Mouse (Mus musculus): ENCODE data around the gene Hectd3. TPM values are rescaled to one million over a fixed set of nuclear protein-coding genes. Genes with fewer than 3 reads are reported as not detected.

The Hectd3 gene
- polyA plus RNA-seq, 1 experiment from 2014 or later: 9.4 TPM

DNA sequence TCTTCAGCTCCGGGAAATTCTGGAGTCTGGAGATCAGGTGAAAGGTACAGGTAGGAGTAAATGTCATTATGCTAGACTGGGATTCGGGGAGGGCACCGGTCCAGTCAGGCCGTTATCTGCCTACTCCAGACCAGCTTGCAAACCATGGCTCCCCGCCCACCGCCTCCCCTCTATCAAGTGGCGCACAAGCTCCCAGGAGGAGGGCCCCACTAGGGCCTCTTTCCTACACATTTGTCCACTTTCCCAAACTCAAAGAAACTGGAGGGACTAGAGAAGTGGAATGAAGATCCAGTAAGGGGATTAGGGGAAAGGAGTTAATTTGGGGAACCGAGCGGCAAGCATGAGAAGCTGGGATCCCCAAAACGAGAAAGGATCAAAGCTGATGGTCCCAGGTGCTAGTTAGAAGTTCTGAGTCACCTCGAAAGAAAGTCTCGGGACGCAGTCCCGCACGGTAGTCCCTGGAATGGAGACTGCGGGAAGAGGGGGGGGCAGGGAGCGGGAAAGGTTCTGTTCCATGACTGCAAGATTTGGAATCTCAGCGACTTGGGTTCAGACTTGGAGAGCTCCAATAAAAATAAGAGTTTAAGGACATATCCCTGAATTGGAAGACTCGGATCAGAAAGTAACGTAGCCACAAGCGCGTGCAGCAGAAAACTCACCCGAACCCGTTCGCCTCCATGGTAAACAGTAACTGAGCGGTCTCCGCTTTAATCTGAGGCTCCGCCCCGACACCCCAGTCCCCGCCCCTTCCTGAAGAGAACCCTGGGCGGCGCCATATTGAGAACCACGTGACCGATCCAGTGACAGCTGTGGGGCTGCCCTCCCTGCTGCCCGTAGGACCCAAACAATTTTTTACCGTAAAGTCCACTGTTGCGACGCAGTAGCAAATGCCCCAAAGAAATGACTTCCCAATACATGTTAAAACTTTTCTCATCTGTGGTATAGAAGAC lies 1.2 kb upstream of the Hectd3 start, which contains the start of gene Urod:
Gene Urod, minus strand, starts transcription at position 742 of the 950 bp plus-strand sequence.
- Histone ChIP-seq H3K9me3 (ENCODE audit: control insufficient read depth, low read length) (no peaks in the 10 kb centered on the region), H3K4me3 (ENCODE audit: low read depth, low read length) (peak within 1 kb of the TSS; percentile 90), H3K27me3 (ENCODE audit: control insufficient read depth, insufficient read depth, low read length) (no peaks in the 10 kb centered on the region), H3K9ac (ENCODE audit: low read length) (peak within 1 kb of the TSS; percentile 76), H3K27ac (ENCODE audit: low read depth, low read length) (peak within 1 kb of the TSS; percentile 57), H3K4me1 (ENCODE audit: control insufficient read depth, insufficient read depth, low read length) (peaks cover 19% of the 10 kb centered on the region), H3K36me3 (ENCODE audit: control insufficient read depth, insufficient read depth, low read length) (no peaks in the 10 kb centered on the region; the same call in 1 of the 2 replicates), H3K4me2 (peak within 1 kb of the TSS; percentile 99)
- ATAC-seq (ENCODE audit: low FRiP score) (peak; percentile 91), DNase-seq (ENCODE audit: low spot score, missing footprints) (peak; percentile 99)
- 2% methylated on average over 38 of the region's 38 CpGs for WGBS

DNA sequence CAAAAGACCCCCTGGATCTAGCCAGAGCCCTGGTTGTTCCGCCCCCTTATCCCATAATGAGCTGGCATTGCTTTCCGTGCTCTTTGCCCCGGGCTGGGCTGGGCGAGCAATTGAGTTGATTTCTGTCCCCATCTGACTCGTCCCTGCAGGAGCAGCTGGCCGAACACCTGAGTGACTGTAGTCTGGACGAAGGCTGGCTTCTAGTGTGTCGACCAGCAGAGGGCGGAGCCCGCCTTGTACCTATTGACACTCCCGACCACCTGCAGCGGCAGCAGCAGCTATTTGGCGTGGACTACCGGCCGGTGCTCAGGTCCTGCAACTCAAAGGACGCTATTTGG lies 650 bp downstream of the Hectd3 start:
- ATAC-seq (ENCODE audit: low FRiP score) (no peak), DNase-seq (ENCODE audit: low spot score, missing footprints) (peak; percentile 89)
- no peaks in the 10 kb centered on the region for H3K36me3 ChIP-seq (ENCODE audit: control insufficient read depth, insufficient read depth, low read length)
- no peaks in the 10 kb centered on the region for H3K9me3 ChIP-seq (ENCODE audit: control insufficient read depth, low read length)
- no peaks in the 10 kb centered on the region for H3K27me3 ChIP-seq (ENCODE audit: control insufficient read depth, insufficient read depth, low read length)
- H3K9ac ChIP-seq (ENCODE audit: low read length): peak overlapping the region; percentile 76
- under 1% methylated on average over 16 of the region's 16 CpGs for WGBS
- H3K4me3 ChIP-seq (ENCODE audit: low read depth, low read length): peak overlapping the region; percentile 90
- H3K27ac ChIP-seq (ENCODE audit: low read depth, low read length): peak overlapping the region; percentile 57; the same call in 1 of the 2 replicates
- H3K4me2 ChIP-seq: peak overlapping the region; percentile 99
- H3K4me1 ChIP-seq (ENCODE audit: control insufficient read depth, insufficient read depth, low read length): peaks cover 19% of the 10 kb centered on the region

DNA sequence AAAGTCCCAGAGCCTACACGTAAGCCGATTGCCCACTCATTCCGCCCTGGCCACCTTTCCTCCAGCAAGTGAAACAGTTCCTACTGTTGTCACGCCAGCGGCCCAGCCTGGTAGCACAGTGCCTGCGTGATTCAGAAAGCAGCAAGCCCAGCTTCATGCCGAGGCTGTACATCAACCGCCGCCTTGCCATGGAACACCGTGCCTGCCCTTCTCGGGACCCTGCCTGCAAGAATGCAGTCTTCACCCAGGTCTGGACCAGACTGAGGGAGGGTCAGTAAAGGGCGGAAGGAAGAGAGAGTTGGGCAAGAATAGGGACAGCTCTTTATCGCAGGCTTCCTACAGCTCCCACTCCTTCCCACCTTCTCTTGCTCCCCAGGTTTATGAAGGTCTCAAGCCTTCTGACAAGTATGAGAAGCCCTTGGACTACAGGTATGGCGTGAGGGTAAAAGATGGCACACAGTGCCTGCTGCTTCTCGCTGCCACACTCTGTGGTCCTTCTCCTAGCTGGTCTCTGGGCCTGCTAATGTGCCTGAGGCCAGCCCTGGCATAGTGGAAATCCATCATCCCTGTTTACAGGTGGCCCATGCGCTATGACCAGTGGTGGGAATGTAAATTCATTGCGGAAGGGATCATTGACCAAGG lies 4.5 kb downstream of the Hectd3 start:
- Histone ChIP-seq H3K4me1 (ENCODE audit: control insufficient read depth, insufficient read depth, low read length) (peaks cover 12% of the 10 kb centered on the region), H3K9me3 (ENCODE audit: control insufficient read depth, low read length) (no peaks in the 10 kb centered on the region), H3K27me3 (ENCODE audit: control insufficient read depth, insufficient read depth, low read length) (no peaks in the 10 kb centered on the region; the same call in 1 of the 2 replicates), H3K4me3 (ENCODE audit: low read depth, low read length) (no peak overlapping the region), H3K9ac (ENCODE audit: low read length) (no peak overlapping the region), H3K27ac (ENCODE audit: low read depth, low read length) (no peak overlapping the region), H3K36me3 (ENCODE audit: control insufficient read depth, insufficient read depth, low read length) (no peaks in the 10 kb centered on the region), H3K4me2 (no peak overlapping the region)
- DNase-seq (ENCODE audit: low spot score, missing footprints) (peak; percentile 59), ATAC-seq (ENCODE audit: low FRiP score) (no peak)
- WGBS: 91% methylated on average over 17 of the region's 17 CpGs

DNA sequence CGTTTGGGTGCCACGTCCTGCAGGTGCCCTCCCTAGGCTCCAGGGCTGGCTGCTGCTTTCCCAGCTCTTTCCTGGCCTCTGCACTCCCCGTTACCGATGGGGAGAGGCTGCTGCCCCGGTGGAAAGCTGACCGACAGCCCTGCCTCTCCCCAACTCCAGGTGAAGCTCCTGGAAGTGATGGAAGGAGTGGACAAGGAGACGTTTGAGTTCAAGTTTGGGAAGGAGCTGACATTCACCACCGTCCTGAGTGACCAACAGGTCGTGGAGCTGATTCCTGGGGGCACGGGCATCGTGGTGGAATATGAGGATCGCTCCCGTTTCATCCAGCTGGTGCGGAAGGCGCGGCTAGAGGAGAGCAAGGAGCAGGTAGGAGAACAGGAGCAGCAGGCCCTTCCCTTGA lies 6.8 kb downstream of the Hectd3 start:
- no peak overlapping the region for H3K9ac ChIP-seq (ENCODE audit: low read length)
- H3K27me3 ChIP-seq (ENCODE audit: control insufficient read depth, insufficient read depth, low read length): no peaks in the 10 kb centered on the region; the same call in 1 of the 2 replicates
- 0 out of 2 replicates have a peak, but pooled peaks cover 3% of the 10 kb centered on the region for H3K4me1 ChIP-seq (ENCODE audit: control insufficient read depth, insufficient read depth, low read length)
- H3K9me3 ChIP-seq (ENCODE audit: control insufficient read depth, low read length): no peaks in the 10 kb centered on the region
- no peak overlapping the region for H3K27ac ChIP-seq (ENCODE audit: low read depth, low read length)
- H3K4me2 ChIP-seq: no peak overlapping the region
- ATAC-seq (ENCODE audit: low FRiP score): no peak
- H3K36me3 ChIP-seq (ENCODE audit: control insufficient read depth, insufficient read depth, low read length): no peaks in the 10 kb centered on the region
- DNase-seq (ENCODE audit: low spot score, missing footprints): no peak
- no peak overlapping the region for H3K4me3 ChIP-seq (ENCODE audit: low read depth, low read length)
- WGBS: 90% methylated on average over 16 of the region's 16 CpGs

DNA sequence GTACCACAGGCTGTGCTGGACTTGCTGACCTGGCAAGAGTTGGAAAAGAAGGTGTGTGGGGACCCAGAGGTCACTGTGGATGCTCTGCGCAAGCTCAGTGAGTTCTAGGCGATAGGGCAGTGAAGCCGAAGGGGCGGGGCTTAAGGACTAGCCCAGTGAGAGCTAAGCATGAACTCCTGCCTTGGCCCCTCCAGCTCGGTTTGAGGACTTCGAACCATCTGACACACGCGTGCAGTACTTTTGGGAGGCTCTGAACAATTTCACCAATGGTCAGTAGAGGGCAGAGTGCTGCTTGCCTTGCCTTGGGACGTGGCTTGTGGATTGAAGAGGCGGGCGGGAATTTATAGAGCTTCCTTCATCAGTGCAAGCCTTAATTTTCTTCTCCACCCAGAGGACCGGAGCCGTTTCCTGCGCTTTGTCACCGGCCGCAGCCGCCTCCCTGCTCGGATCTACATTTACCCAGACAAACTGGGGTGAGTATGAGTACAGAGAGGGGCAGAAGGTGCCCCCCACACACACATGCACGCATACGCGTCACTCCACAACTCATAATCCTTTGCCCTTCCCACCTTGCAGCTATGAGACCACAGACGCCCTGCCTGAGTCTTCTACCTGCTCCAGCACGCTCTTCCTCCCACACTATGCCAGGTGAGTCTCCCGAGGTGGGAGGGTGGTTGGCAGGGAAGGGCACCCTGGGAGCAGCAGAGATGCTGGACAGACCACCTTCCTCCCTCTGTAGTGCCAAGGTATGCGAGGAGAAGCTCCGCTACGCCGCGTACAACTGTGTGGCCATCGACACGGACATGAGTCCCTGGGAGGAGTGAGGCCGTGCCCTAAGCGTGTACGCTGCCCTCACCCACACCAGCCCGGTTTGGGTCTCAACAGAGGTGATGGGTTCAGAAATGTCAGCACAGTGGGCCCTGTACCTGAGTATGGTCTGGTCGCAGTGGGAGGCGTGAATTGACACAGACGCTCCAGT lies 7.7 kb downstream of the Hectd3 start:
- 56% methylated on average over 38 of the region's 38 CpGs for WGBS
- no peak overlapping the region for H3K4me3 ChIP-seq (ENCODE audit: low read depth, low read length)
- H3K27ac ChIP-seq (ENCODE audit: low read depth, low read length): no peak overlapping the region
- H3K27me3 ChIP-seq (ENCODE audit: control insufficient read depth, insufficient read depth, low read length): no peaks in the 10 kb centered on the region; the same call in 1 of the 2 replicates
- DNase-seq (ENCODE audit: low spot score, missing footprints) (peak; percentile 95), ATAC-seq (ENCODE audit: low FRiP score) (peak; percentile 74)
- no peak overlapping the region for H3K9ac ChIP-seq (ENCODE audit: low read length)
- 0 out of 2 replicates have a peak, but pooled peaks cover 3% of the 10 kb centered on the region for H3K4me1 ChIP-seq (ENCODE audit: control insufficient read depth, insufficient read depth, low read length)
- H3K4me2 ChIP-seq: no peak overlapping the region
- H3K36me3 ChIP-seq (ENCODE audit: control insufficient read depth, insufficient read depth, low read length): no peaks in the 10 kb centered on the region
- H3K9me3 ChIP-seq (ENCODE audit: control insufficient read depth, low read length): no peaks in the 10 kb centered on the region

DNA sequence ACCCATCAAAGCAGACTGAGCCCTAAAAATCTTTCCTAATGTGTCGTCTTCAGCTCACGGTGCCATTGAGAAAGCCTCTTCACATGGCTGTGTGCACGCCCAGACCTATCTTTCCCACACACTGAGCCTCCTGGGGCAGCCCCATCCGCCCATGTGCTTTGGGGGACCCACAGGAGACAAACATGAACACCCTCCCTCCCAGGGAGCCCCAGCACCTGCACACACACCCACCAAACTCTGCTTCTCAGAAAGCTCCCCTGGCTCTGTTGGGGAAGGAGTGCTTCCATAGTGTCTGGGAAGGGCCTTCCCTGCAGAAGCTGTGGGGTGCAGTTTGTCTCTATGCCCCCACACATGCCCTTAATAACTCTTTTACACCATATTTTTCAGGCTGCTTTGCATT lies 9.5 kb downstream of the Hectd3 start:
- no peaks in the 10 kb centered on the region for H3K9me3 ChIP-seq (ENCODE audit: control insufficient read depth, low read length)
- no peak overlapping the region for H3K9ac ChIP-seq (ENCODE audit: low read length)
- no peak overlapping the region for H3K4me3 ChIP-seq (ENCODE audit: low read depth, low read length)
- no peak overlapping the region for H3K27ac ChIP-seq (ENCODE audit: low read depth, low read length)
- H3K36me3 ChIP-seq (ENCODE audit: control insufficient read depth, insufficient read depth, low read length): no peaks in the 10 kb centered on the region
- DNase-seq (ENCODE audit: low spot score, missing footprints) (no peak), ATAC-seq (ENCODE audit: low FRiP score) (no peak)
- H3K4me1 ChIP-seq (ENCODE audit: control insufficient read depth, insufficient read depth, low read length): 0 out of 2 replicates have a peak, but pooled peaks cover 3% of the 10 kb centered on the region
- 92% methylated on average over 4 of the region's 4 CpGs for WGBS
- H3K4me2 ChIP-seq: no peak overlapping the region
- no peaks in the 10 kb centered on the region; the same call in 1 of the 2 replicates for H3K27me3 ChIP-seq (ENCODE audit: control insufficient read depth, insufficient read depth, low read length)

DNA sequence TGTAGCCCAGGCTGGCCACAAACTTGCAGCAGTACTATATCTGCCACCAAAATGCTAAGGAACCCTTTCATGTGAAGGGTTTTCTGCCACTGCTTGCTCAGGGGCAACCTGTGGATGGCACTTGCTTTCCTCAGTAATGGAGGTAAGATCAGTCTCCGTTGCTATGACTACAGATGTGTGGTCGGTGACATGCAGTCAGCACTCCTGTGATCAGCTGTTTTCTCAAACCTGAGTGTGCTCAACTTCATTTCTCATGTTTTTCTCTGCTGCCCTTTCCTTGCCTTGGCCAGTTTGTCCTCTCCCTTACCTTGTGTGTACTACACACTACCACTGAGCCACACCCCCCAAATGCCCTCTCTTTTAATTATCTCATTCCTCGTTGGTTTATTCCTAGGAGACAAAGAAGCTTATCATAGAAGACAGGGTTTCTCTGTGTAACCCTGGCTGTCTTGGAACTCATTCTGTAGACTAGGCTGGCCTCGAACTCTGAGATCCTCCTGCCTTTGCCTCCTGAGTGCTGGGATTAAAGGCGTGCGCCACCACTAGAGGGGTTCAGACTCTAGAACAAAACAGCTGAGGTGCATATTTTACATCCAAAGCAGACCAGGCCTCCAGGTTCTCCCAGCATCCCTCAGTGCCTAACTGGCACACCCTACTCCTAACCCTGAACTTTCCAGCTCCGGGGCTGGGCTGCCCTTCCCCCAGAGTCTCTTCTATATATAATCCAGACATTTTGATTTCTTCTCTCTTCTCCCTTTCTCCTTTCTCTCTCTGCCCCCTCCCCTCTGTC lies 10.7 kb downstream of the Hectd3 start:
- WGBS: 72% methylated on average over 7 of the region's 7 CpGs

DNA sequence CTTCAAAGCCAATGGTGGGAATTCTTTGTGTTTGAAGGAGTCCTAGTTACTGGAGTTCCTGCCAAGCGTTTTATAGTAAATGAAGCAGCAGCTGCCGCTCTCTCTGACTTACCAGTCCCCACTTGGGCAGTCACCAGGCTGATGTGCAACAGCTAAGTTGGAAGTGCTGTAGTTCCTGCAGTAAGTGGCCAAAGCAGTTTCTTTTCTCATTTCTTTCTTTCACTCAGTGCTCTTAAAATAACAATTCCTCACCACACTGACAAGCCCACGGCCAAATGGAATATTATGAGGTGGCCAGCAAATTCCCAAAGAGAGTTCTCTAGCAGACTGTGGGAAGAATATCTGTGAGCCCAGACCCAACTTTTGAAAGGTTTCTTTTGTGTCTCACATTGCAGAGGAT lies 11.9 kb downstream of the Hectd3 start:
- no peak overlapping the region for H3K4me3 ChIP-seq (ENCODE audit: low read depth, low read length)
- no peak overlapping the region for H3K4me2 ChIP-seq
- no peak overlapping the region for H3K27ac ChIP-seq (ENCODE audit: low read depth, low read length)
- H3K9me3 ChIP-seq (ENCODE audit: control insufficient read depth, low read length): no peaks in the 10 kb centered on the region
- ATAC-seq (ENCODE audit: low FRiP score) (no peak), DNase-seq (ENCODE audit: low spot score, missing footprints) (no peak)
- H3K4me1 ChIP-seq (ENCODE audit: control insufficient read depth, insufficient read depth, low read length): 0 out of 2 replicates have a peak, but pooled peaks cover 3% of the 10 kb centered on the region
- H3K27me3 ChIP-seq (ENCODE audit: control insufficient read depth, insufficient read depth, low read length): no peaks in the 10 kb centered on the region; the same call in 1 of the 2 replicates
- H3K36me3 ChIP-seq (ENCODE audit: control insufficient read depth, insufficient read depth, low read length): no peaks in the 10 kb centered on the region
- 77% methylated on average over 3 of the region's 3 CpGs for WGBS
- H3K9ac ChIP-seq (ENCODE audit: low read length): no peak overlapping the region

More for the DNA sequence above, 10.7 kb downstream of the Hectd3 start:
- no peak overlapping the region for H3K27ac ChIP-seq (ENCODE audit: low read depth, low read length)
- 0 out of 2 replicates have a peak, but pooled peaks cover 3% of the 10 kb centered on the region for H3K4me1 ChIP-seq (ENCODE audit: control insufficient read depth, insufficient read depth, low read length)
- no peak for ATAC-seq (ENCODE audit: low FRiP score)
- no peak overlapping the region for H3K4me2 ChIP-seq
- no peaks in the 10 kb centered on the region for H3K36me3 ChIP-seq (ENCODE audit: control insufficient read depth, insufficient read depth, low read length)
- no peaks in the 10 kb centered on the region for H3K9me3 ChIP-seq (ENCODE audit: control insufficient read depth, low read length)
- no peak overlapping the region for H3K9ac ChIP-seq (ENCODE audit: low read length)
- no peak overlapping the region for H3K4me3 ChIP-seq (ENCODE audit: low read depth, low read length)
- H3K27me3 ChIP-seq (ENCODE audit: control insufficient read depth, insufficient read depth, low read length): no peaks in the 10 kb centered on the region; the same call in 1 of the 2 replicates
- peak; percentile 66 for DNase-seq (ENCODE audit: low spot score, missing footprints)

Data from midbrain, embryonic 11.5 days (tissue).